Mouse (Mus musculus): ENCODE measurements around the gene Fam71a.
"Not testable (repeated sequence)": the region's sequence is repeated elsewhere in the genome, so short reads cannot be mapped to it uniquely, and the experiment has no call there.

DNA sequence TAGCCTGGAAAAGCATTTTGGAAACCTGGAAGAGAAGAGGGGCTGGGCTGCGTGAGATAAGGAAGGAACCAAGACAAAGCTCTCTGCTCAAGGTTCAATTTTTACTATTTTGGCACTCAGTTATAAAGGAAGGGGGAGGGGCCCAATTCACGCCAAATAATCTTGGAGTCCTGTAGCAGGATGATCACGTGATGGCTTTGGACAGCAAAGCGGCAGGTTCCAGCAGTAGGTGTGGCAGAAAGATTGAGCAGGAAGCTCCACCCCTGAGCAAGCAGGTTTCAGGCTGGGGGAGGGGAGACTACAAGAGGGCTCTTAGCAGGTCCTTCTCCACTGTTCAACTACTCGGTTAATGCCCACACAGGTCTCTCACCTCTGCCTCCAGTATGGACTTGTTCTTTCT lies 15.1 kb downstream of the Fam71a start:
- not testable (repeated sequence) for TF ChIP-seq EP300 (optimal IDR thresholded peaks at IDR 0.05); CTCF (IDR thresholded peaks at IDR 0.05; ENCODE audit: low read depth)

Data from stomach, postnatal 0 days (tissue).